Mouse (Mus musculus) limb, embryonic 12.5 days (tissue): Measurements from ENCODE around the gene Clmn. TPM values are rescaled to one million over a fixed set of nuclear protein-coding genes. Genes with fewer than 3 reads are reported as not detected.

ENCODE experiments used
- ATAC-seq: fragments of 200-750 bp; cut with Nextera tagmentation; 2 replicates; pipeline ENCODE4 v1.8.0; 2017; ENCODE audit warnings: low read depth, moderate TSS enrichment; ENCODE audit not compliant: insufficient number of reproducible peaks, insufficient read depth, low FRiP score, low TSS enrichment
- H3K27ac ChIP-seq: fragments of 300-500 bp; sonication (generic); 2 replicates; pipeline ENCODE4 v1.5.1; 2016; ENCODE audit warnings: mild to moderate bottlenecking, moderate library complexity
- H3K27me3 ChIP-seq: fragments of 300-500 bp; sonication (generic); 2 replicates; pipeline ENCODE4 v1.6.1; 2016; ENCODE audit warnings: mild to moderate bottlenecking, moderate library complexity
- H3K36me3 ChIP-seq: fragments of 300-500 bp; sonication (generic); 2 replicates; pipeline ENCODE4 v1.6.1; 2016; ENCODE audit warnings: mild to moderate bottlenecking, moderate library complexity
- H3K4me1 ChIP-seq: fragments of 300-500 bp; sonication (generic); replicated peaks from 2 replicates; pipeline ENCODE4 v1.6.1; 2016
- H3K4me2 ChIP-seq: fragments of 300-500 bp; sonication (generic); 2 replicates; pipeline ENCODE4 v1.6.1; 2016; ENCODE audit warnings: mild to moderate bottlenecking, moderate library complexity
- H3K4me3 ChIP-seq: fragments of 300-500 bp; sonication (generic); replicated peaks from 2 replicates; pipeline ENCODE4 v1.5.1; 2016; ENCODE audit warnings: mild to moderate bottlenecking
- H3K9ac ChIP-seq: fragments of 300-500 bp; sonication (generic); replicated peaks from 2 replicates; pipeline ENCODE4 v1.6.1; 2016; ENCODE audit warnings: mild to moderate bottlenecking, moderate library complexity
- H3K9me3 ChIP-seq: fragments of 300-500 bp; sonication (generic); 2 replicates; pipeline ENCODE4 v1.6.1; 2016; ENCODE audit warnings: mild to moderate bottlenecking, moderate library complexity
- WGBS: fragments of 180-500 bp; shearing (Covaris S2); methylation state at CpG from one replicate; pipeline ENCODE4 v1.1.7; 2016; 5-methylcytosine and 5-hydroxymethylcytosine counted together
- polyA plus RNA-seq: library from polyadenylated mRNA; unstranded; fragments of >200 nt; fragmentation: Nextera tagmentation; extraction: Ambion mirVana; gene quantifications from 2 replicates; pipeline ENCODE4 v1.2.1, GENCODE M21; 2016

Gene Clmn
- polyA plus RNA-seq, 1 experiment from 2014 or later: 5.2 TPM

- no peak overlapping the region for H3K4me3 ChIP-seq
- peaks cover 7% of the 10 kb centered on the region; the same call in 1 of the 2 replicates for H3K36me3 ChIP-seq
- no peak overlapping the region for H3K4me2 ChIP-seq
- H3K4me1 ChIP-seq: peaks cover 41% of the 10 kb centered on the region
- no peaks in the 10 kb centered on the region for H3K27me3 ChIP-seq
- no peak for ATAC-seq
- H3K9me3 ChIP-seq: no peaks in the 10 kb centered on the region
- H3K27ac ChIP-seq: no peak overlapping the region
- 75% methylated on average over 3 of the region's 3 CpGs for WGBS
- H3K9ac ChIP-seq: no peak overlapping the region
These were observed 8.3 kb downstream of the Clmn start for GRCm38 (mm10) chr12:104856540-104856939.

- Histone ChIP-seq H3K27ac (no peak overlapping the region), H3K4me1 (peaks cover 46% of the 10 kb centered on the region), H3K9ac (no peak overlapping the region), H3K36me3 (peaks cover 7% of the 10 kb centered on the region; the same call in 1 of the 2 replicates), H3K4me2 (no peak overlapping the region), H3K4me3 (no peak overlapping the region), H3K27me3 (no peaks in the 10 kb centered on the region; the same call in 1 of the 2 replicates), H3K9me3 (no peaks in the 10 kb centered on the region)
- 43% methylated on average over 7 of the region's 7 CpGs for WGBS
- no peak for ATAC-seq
These were observed 9.3 kb downstream of the Clmn start for GRCm38 (mm10) chr12:104855548-104855947.

- 92% methylated on average over 2 of the region's 2 CpGs for WGBS
- Histone ChIP-seq H3K4me2 (no peak overlapping the region), H3K9ac (no peak overlapping the region), H3K36me3 (peaks cover 7% of the 10 kb centered on the region; the same call in 1 of the 2 replicates), H3K4me3 (no peak overlapping the region), H3K27me3 (no peaks in the 10 kb centered on the region; the same call in 1 of the 2 replicates), H3K4me1 (peaks cover 41% of the 10 kb centered on the region), H3K27ac (no peak overlapping the region), H3K9me3 (no peaks in the 10 kb centered on the region)
- no peak for ATAC-seq
These were observed 10.1 kb downstream of the Clmn start for GRCm38 (mm10) chr12:104854826-104855225.

GRCm38 (mm10) chr12:104853374-104853773 is 11.5 kb downstream of the Clmn start:
- Histone ChIP-seq H3K4me2 (no peak overlapping the region), H3K27me3 (no peaks in the 10 kb centered on the region; the same call in 1 of the 2 replicates), H3K9me3 (no peaks in the 10 kb centered on the region), H3K9ac (no peak overlapping the region), H3K27ac (no peak overlapping the region), H3K4me3 (no peak overlapping the region), H3K36me3 (peaks cover 7% of the 10 kb centered on the region; the same call in 1 of the 2 replicates), H3K4me1 (peaks cover 28% of the 10 kb centered on the region)
- ATAC-seq: no peak
- 75% methylated on average over 7 of the region's 7 CpGs for WGBS

GRCm38 (mm10) chr12:104851711-104852508 is 13.0 kb downstream of the Clmn start:
- Histone ChIP-seq H3K27ac (peak overlapping the region; percentile 30), H3K4me3 (0 out of 2 replicates have a peak overlapping the region, but pooled peaks have one; percentile 0), H3K36me3 (peaks cover 7% of the 10 kb centered on the region; the same call in 1 of the 2 replicates), H3K4me2 (peak overlapping the region; percentile 51), H3K4me1 (peaks cover 28% of the 10 kb centered on the region), H3K9me3 (no peaks in the 10 kb centered on the region), H3K27me3 (no peaks in the 10 kb centered on the region; the same call in 1 of the 2 replicates), H3K9ac (0 out of 2 replicates have a peak overlapping the region, but pooled peaks have one; percentile 13)
- ATAC-seq: peak; percentile 86; the same call in 1 of the 2 replicates
- 11% methylated on average over 16 of the region's 16 CpGs for WGBS

- H3K4me1 ChIP-seq: peaks cover 38% of the 10 kb centered on the region
- H3K36me3 ChIP-seq: no peaks in the 10 kb centered on the region
- WGBS: 91% methylated on average over 7 of the region's 7 CpGs
- no peak overlapping the region for H3K27ac ChIP-seq
- ATAC-seq: no peak
- no peak overlapping the region for H3K4me3 ChIP-seq
- H3K9me3 ChIP-seq: no peaks in the 10 kb centered on the region
- H3K9ac ChIP-seq: no peak overlapping the region
- H3K4me2 ChIP-seq: no peak overlapping the region
- no peaks in the 10 kb centered on the region; the same call in 1 of the 2 replicates for H3K27me3 ChIP-seq
These were observed 14.8 kb downstream of the Clmn start for GRCm38 (mm10) chr12:104850119-104850518.

- Histone ChIP-seq H3K9ac (no peak overlapping the region), H3K4me1 (peaks cover 46% of the 10 kb centered on the region), H3K27me3 (no peaks in the 10 kb centered on the region; the same call in 1 of the 2 replicates), H3K4me3 (no peak overlapping the region), H3K4me2 (no peak overlapping the region), H3K36me3 (no peaks in the 10 kb centered on the region), H3K9me3 (no peaks in the 10 kb centered on the region), H3K27ac (no peak overlapping the region)
- WGBS: 91% methylated on average over 9 of the region's 9 CpGs
- ATAC-seq: no peak
These were observed 16.2 kb downstream of the Clmn start for GRCm38 (mm10) chr12:104848667-104849066.

- no peak for ATAC-seq
- 90% methylated on average over 4 of the region's 4 CpGs for WGBS
- no peak overlapping the region for H3K27ac ChIP-seq
These were observed 17.6 kb downstream of the Clmn start for GRCm38 (mm10) chr12:104847227-104847626.

GRCm38 (mm10) chr12:104845707-104846106 is 19.2 kb downstream of the Clmn start:
- WGBS: under 1% methylated on average over 11 of the region's 11 CpGs
- peak overlapping the region; percentile 27 for H3K4me3 ChIP-seq
- H3K27me3 ChIP-seq: no peaks in the 10 kb centered on the region; the same call in 1 of the 2 replicates
- H3K9ac ChIP-seq: 0 out of 2 replicates have a peak overlapping the region, but pooled peaks have one; percentile 28
- no peak for ATAC-seq
- peaks cover 21% of the 10 kb centered on the region for H3K4me1 ChIP-seq
- no peaks in the 10 kb centered on the region for H3K9me3 ChIP-seq
- peak overlapping the region; percentile 55 for H3K4me2 ChIP-seq
- H3K27ac ChIP-seq: no peak overlapping the region
- no peaks in the 10 kb centered on the region for H3K36me3 ChIP-seq

More at GRCm38 (mm10) chr12:104847227-104847626, 17.6 kb downstream of the Clmn start:
- H3K4me1 ChIP-seq: peaks cover 36% of the 10 kb centered on the region
- H3K27me3 ChIP-seq: no peaks in the 10 kb centered on the region; the same call in 1 of the 2 replicates
- H3K4me2 ChIP-seq: no peak overlapping the region
- H3K9me3 ChIP-seq: no peaks in the 10 kb centered on the region
- H3K9ac ChIP-seq: no peak overlapping the region
- H3K4me3 ChIP-seq: no peak overlapping the region
- H3K36me3 ChIP-seq: no peaks in the 10 kb centered on the region

GRCm38 (mm10) chr12:104844989-104845388 is 19.9 kb downstream of the Clmn start:
- H3K4me1 ChIP-seq: peaks cover 20% of the 10 kb centered on the region
- no peak overlapping the region for H3K27ac ChIP-seq
- no peaks in the 10 kb centered on the region for H3K36me3 ChIP-seq
- WGBS: 73% methylated on average over 4 of the region's 4 CpGs
- no peaks in the 10 kb centered on the region for H3K27me3 ChIP-seq
- H3K4me3 ChIP-seq: no peak overlapping the region
- no peak for ATAC-seq
- H3K9ac ChIP-seq: no peak overlapping the region
- no peaks in the 10 kb centered on the region for H3K9me3 ChIP-seq
- H3K4me2 ChIP-seq: peak overlapping the region; percentile 55; the same call in 1 of the 2 replicates

GRCm38 (mm10) chr12:104844279-104844678 is 20.6 kb downstream of the Clmn start:
- no peaks in the 10 kb centered on the region for H3K36me3 ChIP-seq
- no peaks in the 10 kb centered on the region for H3K9me3 ChIP-seq
- WGBS: 82% methylated on average over 4 of the region's 4 CpGs
- no peak overlapping the region for H3K4me3 ChIP-seq
- H3K9ac ChIP-seq: no peak overlapping the region
- ATAC-seq: no peak
- no peak overlapping the region for H3K27ac ChIP-seq
- peaks cover 23% of the 10 kb centered on the region for H3K4me1 ChIP-seq
- H3K4me2 ChIP-seq: no peak overlapping the region
- H3K27me3 ChIP-seq: peaks cover under 1% of the 10 kb centered on the region; the same call in 1 of the 2 replicates
